ENCODE assay signal across 9 mouse cellular contexts in the genomic region with DNA sequence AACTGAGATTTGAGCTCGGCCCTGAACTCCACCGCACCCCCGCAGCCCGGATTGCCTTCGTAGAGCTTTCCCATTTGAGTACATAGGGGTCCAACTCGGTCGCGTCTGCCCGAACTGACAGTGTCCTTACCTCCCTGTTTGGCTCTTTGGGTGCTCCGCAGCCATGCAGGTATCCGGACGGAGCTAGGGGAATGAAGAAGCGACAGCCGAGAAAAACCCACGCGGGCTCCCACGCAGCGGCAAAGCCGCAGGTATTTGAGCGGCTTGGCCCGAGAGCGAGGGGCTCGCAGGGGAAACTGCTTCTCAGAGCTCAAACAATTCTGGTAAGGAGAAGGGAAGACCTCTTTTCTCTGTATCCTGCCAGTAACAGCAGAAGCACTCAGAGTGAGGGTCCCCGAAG.
DNase-seq lines count a peak whose midpoint lies in the region; ATAC-seq lines count a peak whose summit lies in the region.
"Had no signal": no experiment of that assay in that cellular context is flagged by ENCODE, and none has a peak within 500 bp of the region (broad histone marks: within the 10 kb centered on the region; RNA-seq: fewer than 3 reads in every experiment).

No protein-coding gene starts in this region.

- peak overlapping the region; percentile 17; the same call in 1 of the 2 replicates for H3K4me3 ChIP-seq in kidney, embryonic 14.5 days (ENCODE audit: low read length)
- H3K4me3 ChIP-seq in embryonic facial prominence, embryonic 12.5 days, result peak overlapping the region; percentile 27
- 0 out of 2 replicates have a peak overlapping the region, but pooled peaks have one; percentile 9 for H3K4me3 ChIP-seq in hindbrain, embryonic 15.5 days
- peak overlapping the region; percentile 17; the same call in 1 of the 2 replicates for H3K4me3 ChIP-seq in midbrain, embryonic 13.5 days (replicated peaks)

- WGBS in kidney, embryonic 14.5 days, result 9% methylated on average over 24 of the region's 24 CpGs
- WGBS in embryonic facial prominence, embryonic 12.5 days, result 7% methylated on average over 24 of the region's 24 CpGs
- WGBS in hindbrain, embryonic 15.5 days, result 11% methylated on average over 24 of the region's 24 CpGs
- WGBS in midbrain, embryonic 13.5 days, result 7% methylated on average over 24 of the region's 24 CpGs

- intact Hi-C loops in left cerebral cortex, postnatal 25 days (cut with DNase I), result loop anchor here (10.0 kb wide), 1 partner anchor 1555 kb away; no protein-coding TSS in a partner anchor

- peak overlapping the region; percentile 40 for H3K4me2 ChIP-seq in kidney, embryonic 14.5 days (replicated peaks; ENCODE audit: low read depth, low read length)
- peak overlapping the region; percentile 50 for H3K4me2 ChIP-seq in embryonic facial prominence, embryonic 12.5 days (replicated peaks)
- peak overlapping the region; percentile 44 for H3K4me2 ChIP-seq in hindbrain, embryonic 15.5 days
- peak overlapping the region; percentile 44 for H3K4me2 ChIP-seq in midbrain, embryonic 13.5 days (replicated peaks)

- DNase-seq in kidney, adult 18-20 months, result no peak
- DNase-seq in left cerebral cortex, postnatal 25 days (ENCODE audit: low spot score in 2 of 2), result no peak
- no peak for DNase-seq in frontal cortex, postnatal 14 days (ENCODE audit: low spot score in 2 of 2)
- no peak for DNase-seq in thymus, postnatal 14 days
- DNase-seq: left cerebral cortex, postnatal 4 days had no signal

- no peaks in the 10 kb centered on the region for H3K36me3 ChIP-seq in kidney, embryonic 14.5 days (ENCODE audit: control insufficient read depth, insufficient read depth, low read length)
- no peaks in the 10 kb centered on the region for H3K36me3 ChIP-seq in embryonic facial prominence, embryonic 12.5 days
- no peaks in the 10 kb centered on the region for H3K36me3 ChIP-seq in hindbrain, embryonic 15.5 days
- no peaks in the 10 kb centered on the region for H3K36me3 ChIP-seq in midbrain, embryonic 13.5 days

- H3K9ac ChIP-seq in kidney, embryonic 14.5 days (ENCODE audit: low read depth, low read length), result no peak overlapping the region
- no peak overlapping the region for H3K9ac ChIP-seq in embryonic facial prominence, embryonic 12.5 days
- no peak overlapping the region for H3K9ac ChIP-seq in hindbrain, embryonic 15.5 days
- no peak overlapping the region for H3K9ac ChIP-seq in midbrain, embryonic 13.5 days (replicated peaks)

- H3K27ac ChIP-seq in kidney, embryonic 14.5 days (ENCODE audit: low read depth, low read length), result no peak overlapping the region
- no peak overlapping the region for H3K27ac ChIP-seq in embryonic facial prominence, embryonic 12.5 days
- H3K27ac ChIP-seq in hindbrain, embryonic 15.5 days (replicated peaks), result no peak overlapping the region
- H3K27ac ChIP-seq in midbrain, embryonic 13.5 days, result no peak overlapping the region

- no peak for ATAC-seq in kidney, embryonic 14.5 days (ENCODE audit: low FRiP score, low TSS enrichment)
- no peak for ATAC-seq in embryonic facial prominence, embryonic 12.5 days (ENCODE audit: insufficient number of reproducible peaks, insufficient read depth, low FRiP score, low TSS enrichment)
- no peak for ATAC-seq in hindbrain, embryonic 15.5 days (ENCODE audit: low FRiP score, low read depth)
- ATAC-seq in midbrain, embryonic 13.5 days, result no peak

- H3K4me1 ChIP-seq in kidney, embryonic 14.5 days (ENCODE audit: control insufficient read depth, insufficient read depth, low read length), result peaks cover 22% of the 10 kb centered on the region
- peaks cover 21% of the 10 kb centered on the region; the same call in 1 of the 2 replicates for H3K4me1 ChIP-seq in embryonic facial prominence, embryonic 12.5 days
- peaks cover 11% of the 10 kb centered on the region for H3K4me1 ChIP-seq in hindbrain, embryonic 15.5 days (replicated peaks)
- H3K4me1 ChIP-seq in midbrain, embryonic 13.5 days (replicated peaks), result peaks cover 26% of the 10 kb centered on the region

- H3K27me3 ChIP-seq in kidney, embryonic 14.5 days (ENCODE audit: control insufficient read depth, insufficient read depth, low read length), result peaks cover 43% of the 10 kb centered on the region
- peaks cover 34% of the 10 kb centered on the region for H3K27me3 ChIP-seq in embryonic facial prominence, embryonic 12.5 days
- H3K27me3 ChIP-seq in hindbrain, embryonic 15.5 days, result peaks cover 30% of the 10 kb centered on the region
- peaks cover 64% of the 10 kb centered on the region for H3K27me3 ChIP-seq in midbrain, embryonic 13.5 days

- H3K9me3 ChIP-seq in kidney, embryonic 14.5 days (ENCODE audit: control insufficient read depth, low read length), result no peaks in the 10 kb centered on the region
- H3K9me3 ChIP-seq in embryonic facial prominence, embryonic 12.5 days, result no peaks in the 10 kb centered on the region
- no peaks in the 10 kb centered on the region for H3K9me3 ChIP-seq in hindbrain, embryonic 15.5 days
- H3K9me3 ChIP-seq in midbrain, embryonic 13.5 days, result no peaks in the 10 kb centered on the region
